Mouse (Mus musculus) retina, postnatal 1 day (tissue): ENCODE data around the gene Gm15557.

ENCODE experiments used
- DNase-seq: peaks from one replicate; pipeline ENCODE4 v3.0.0-alpha.2; 2012

Gene Gm15557

DNA sequence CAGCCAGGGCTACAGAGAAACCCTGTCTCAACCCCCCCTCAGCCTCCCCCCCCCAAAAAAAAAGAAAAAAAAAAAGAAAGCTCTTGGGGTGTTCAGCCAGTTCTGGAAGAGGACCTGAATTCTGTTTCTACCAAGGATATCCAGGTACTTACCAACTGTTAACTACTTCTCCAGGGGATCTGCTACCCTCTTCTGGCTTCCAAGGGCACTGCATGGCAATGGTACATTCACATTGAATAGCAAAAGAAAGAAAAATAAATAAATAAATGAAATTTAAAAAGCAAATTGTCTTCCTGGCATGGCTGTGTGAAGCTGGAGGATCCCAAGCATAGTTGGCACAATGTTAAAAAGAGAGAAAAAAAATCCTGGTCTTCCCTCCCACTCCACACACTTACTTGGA is 11.5 kb downstream of the Gm15557 start:
- DNase-seq, result peak; percentile 75

DNA sequence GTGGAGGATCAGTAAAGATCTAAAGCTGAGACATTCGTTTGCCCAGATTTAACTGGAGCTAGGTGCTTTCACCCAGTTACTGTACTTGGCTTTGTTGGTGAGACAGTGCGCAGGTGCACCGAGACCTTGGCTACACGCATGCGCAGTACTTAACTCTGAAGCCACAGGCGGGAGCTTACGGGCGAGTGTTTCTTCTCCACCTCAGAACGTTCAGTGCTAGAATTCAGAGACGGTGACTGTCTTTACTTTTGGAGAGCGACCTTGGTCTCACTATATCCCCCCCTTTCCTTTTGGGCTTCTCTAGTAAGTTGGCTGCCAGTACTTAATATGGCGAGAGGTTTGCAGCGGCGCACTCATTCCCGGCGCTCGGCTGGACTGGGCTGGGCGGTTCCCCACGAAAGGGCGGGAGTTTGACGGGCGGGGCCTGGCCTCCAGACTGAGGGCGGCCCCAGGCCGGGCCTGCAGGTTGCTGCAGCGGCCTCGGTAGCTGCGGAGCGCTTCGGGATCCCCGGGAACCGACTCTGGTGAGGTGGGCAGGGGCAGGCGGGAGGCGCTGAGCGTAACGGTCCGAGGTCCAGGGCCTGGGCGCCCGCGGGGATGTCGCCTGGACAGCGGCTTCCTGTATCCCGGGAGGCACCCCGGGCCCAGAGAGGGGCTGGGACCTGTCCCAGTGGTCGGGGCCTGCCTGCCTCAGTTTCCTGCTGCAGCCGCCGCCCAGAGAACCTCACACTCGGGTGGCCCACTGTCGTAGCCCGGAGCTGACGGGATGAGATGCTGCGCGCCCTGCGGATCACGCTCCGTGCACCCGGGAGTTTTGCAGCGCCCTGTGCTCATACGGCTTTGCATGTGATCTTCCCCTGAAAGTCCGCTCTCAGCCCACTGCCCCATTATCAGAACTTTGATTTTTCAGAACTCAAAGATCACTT is 15.9 kb downstream of the Gm15557 start, which contains the start of gene Cep250:
Cep250 (plus strand) TSS at position 325 of the 926 bp plus-strand sequence.
- DNase-seq, result peak; percentile 95

DNA sequence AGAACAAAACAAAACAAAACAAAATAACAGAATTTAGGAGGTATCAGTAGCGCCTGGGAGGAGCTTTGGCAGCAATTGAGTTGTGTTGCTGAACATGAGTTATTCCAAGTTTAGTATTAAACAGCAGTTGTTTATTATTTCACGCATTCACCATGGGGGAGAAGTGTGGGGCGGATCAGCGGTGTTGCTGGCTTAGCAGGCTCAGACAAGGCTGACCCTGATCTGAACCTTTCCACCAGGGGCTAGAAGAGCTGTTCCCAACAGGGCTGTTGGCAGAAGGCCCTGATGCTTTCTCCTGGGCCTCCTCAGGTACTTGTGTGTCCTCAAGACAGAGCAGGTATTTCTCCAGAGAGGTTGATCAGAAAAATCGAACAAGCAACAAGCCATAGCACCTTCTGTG is 19.5 kb downstream of the Gm15557 start:
- no peak for DNase-seq

DNA sequence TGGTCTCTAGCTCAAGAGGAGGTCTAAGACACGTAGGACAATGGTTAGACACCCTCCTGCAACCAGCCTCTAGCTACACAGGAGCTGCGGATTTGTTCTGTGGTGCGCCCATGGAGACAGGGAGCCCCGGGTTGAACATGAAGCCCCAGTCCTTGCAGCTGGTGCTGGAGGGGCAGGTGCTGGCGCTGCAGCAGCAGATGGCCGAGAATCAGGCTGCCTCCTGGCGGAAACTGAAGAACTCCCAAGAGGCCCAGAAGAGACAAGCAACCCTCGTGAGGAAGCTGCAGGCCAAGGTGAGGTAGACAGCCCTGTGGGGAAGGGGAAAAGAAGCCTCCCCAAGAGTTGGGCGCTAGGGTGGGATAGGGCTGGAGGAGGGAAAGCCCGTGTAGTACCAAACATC is 21.3 kb downstream of the Gm15557 start:
- no peak for DNase-seq

DNA sequence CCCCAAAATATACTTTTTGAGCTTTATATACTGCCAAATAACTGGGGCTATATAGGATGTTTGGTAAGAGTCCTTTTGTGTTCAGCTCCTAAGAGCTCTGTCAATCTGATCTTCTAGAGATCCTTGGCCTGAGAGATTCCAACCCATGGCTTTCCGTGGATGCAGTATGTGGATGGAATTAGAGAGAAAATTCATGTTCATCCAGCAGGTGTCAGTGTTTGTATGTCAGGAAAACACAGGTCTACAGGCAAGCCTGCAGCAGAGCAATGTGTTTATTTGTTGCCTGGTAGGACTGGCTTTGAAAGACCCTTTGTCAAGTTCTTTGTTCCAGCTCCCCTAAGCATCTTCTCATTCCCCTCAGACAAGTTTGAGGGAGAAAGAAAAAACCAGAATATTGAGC is 22.5 kb downstream of the Gm15557 start:
- DNase-seq, result peak; percentile 69

DNA sequence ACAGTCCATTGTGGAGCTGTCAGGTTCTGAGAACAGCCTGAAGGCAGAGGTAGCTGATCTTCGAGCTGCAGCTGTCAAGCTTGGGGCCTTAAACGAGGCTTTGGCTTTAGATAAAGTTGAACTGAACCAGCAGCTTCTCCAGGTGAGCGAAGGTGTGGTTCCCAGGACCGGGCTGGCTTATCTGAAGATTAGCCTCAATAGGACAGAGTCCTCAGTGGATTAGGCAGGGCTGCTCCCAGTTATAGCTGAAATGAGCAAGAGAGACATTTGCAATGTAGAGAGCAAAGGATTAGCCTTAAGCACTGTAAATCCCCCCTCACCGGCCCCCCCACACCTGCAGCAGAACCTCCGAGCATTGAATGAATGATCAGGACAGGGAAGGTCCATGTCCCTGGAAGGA is 32.8 kb downstream of the Gm15557 start:
- peak; percentile 58 for DNase-seq

DNA sequence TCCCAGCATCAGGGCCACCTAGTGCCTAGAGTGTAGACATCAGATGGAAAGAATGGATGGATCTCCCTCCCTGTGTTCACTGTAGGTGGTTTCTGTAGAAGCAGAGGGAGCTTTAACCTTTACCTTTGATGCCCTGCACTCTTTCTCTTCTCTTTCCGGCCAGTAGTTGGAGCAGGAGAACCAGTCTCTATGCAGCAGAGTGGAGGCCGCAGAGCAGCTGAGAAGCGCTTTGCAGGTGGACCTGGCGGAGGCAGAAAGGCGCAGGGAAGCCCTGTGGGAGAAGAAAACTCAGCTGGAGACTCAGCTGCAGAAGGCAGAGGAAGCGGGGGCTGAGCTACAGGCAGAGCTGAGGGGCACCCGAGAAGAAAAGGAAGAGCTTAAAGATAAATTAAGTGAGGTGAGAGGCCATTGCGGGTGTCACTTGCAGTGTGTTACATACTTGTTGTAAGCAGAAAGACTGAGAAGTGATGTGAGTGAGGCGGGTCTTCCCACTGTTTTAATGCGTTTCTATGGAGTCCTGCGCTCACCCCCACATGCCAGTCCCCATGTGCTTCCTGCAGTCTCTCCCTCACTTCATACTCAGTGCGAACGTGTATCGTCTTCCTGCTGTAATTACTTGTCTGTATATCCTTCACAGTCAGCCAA is 33.7 kb downstream of the Gm15557 start:
- DNase-seq, result peak; percentile 17

DNA sequence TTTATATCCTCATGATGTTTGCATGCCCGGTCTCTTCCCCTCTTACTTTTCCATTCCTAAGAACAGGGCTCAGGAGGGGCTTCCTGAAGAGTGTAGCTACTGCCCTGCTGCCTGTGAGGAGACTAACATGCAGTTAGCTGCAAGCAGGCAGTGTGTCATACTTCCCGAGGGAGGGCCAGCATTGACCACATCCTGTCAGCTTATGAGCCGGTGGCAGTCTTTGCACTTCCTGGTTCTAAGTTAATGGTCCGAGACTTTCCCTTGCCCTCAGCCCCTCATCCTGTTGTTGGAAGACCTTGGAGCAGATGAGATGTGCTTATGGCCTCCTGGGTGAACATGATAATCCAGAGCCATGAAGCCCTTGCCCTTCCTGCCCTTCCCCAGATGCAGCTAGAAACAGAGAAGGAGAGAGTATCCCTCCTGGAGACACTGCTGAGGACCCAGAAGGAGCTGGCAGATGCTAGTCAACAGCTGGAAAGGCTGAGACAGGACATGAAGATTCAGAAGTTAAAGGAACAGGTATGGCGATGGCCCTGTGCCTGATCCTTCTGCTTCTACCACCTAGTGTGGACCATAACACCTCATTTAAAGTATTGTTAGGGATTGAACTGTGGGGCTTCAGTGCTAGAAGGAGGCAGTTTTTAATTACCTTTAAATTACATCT is 38.9 kb downstream of the Gm15557 start:
- DNase-seq, result no peak

DNA sequence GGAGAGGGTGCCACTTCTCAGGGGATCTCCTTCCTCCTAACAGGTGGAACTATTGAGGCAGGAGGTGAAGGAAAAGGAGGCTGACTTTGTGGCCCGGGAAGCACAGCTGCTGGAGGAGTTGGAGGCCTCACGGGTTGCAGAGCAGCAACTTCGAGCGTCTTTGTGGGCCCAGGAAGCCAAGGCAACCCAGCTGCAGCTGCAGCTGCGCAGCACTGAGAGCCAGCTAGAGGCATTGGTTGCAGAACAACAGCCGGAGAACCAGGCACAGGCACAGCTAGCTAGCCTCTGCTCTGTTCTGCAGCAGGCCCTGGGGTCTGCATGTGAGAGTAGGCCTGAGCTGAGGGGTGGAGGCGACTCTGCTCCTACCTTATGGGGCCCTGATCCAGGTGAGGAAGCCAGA is 45.2 kb downstream of the Gm15557 start:
- no peak for DNase-seq

DNA sequence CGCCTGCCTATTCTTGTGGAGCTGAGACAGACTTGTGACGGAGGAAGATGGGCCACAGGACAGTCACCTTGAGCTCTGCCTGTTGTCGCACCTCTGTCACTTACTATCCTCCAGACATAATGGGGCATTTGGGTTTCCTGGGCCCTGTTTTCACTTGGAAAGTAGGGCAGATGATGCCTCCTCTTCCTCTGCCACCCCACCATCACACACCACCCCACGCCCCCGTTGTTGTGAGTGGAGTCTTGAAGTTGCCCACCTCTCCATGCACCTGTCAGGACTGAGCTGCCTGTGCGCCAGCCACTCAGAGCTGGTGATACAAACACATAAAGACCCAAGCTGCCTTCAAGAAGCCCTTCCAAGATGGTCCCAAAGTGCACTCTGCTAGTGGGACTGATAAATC is 46.6 kb downstream of the Gm15557 start:
- DNase-seq, result no peak

DNA sequence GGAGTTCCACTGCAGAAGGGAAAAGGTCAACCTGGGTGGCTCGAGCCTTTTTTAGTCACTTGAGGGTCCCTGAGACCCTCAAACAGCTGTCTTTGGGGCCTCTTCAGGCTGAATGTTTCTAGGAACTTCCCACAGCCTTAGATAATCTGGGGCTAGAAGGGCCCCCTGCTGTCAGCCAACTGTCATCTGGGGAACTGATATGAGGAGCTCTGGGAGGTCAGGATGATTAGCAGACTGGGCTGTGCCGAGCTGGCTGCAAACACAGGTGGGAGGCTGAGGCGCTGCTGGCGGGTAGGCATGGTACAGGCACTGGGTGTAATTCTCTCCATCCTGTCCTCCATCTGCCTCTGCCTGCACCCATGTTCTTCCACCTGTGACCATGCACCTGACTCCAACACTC is 48.6 kb downstream of the Gm15557 start:
- DNase-seq, result peak; percentile 72

DNA sequence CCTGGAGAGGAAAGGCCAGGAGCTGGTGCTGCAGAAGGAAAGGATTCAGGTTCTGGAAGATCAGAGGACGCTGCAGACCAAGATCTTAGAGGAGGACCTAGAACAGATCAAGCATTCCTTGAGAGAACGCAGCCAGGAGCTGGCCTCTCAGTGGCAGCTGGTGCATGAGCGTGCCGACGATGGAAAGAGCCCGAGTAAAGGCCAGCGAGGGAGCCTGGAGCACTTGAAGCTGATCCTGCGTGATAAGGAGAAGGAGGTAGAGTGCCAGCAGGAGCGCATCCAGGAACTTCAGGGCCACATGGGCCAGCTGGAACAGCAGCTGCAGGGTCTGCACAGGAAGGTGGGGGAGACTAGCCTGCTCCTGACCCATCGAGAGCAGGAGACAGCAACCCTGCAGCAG is 50.6 kb downstream of the Gm15557 start:
- no peak for DNase-seq

DNA sequence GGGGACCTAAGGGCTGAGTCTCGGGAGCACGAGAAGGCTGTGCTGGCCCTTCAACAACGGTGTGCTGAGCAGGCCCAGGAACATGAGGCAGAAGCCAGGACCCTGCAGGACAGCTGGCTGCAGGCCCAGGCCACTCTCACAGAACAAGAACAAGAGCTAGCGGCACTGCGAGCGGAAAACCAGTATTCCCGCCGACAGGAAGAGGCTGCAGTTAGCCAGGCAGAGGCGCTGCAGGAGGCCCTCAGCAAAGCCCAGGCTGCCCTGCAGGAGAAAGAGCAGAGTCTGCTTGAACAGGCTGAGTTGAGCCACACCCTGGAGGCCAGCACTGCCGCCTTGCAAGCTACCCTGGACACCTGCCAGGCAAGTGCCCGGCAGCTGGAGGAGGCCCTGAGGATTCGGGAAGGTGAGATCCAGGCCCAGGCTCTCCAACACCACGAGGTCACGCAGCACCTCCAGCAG is 51.4 kb downstream of the Gm15557 start:
- DNase-seq, result no peak
